Mouse (Mus musculus) T-helper 1 cell (primary cell): Measurements from ENCODE around the gene Gramd1b.

Experiments used
- in situ Hi-C: fragments of 300-600 bp; cut with MboI, MseI; formaldehyde crosslinking; loops from one replicate; pipeline ENCODE4 v1.15.1; 2025; ENCODE audit warnings: high pct_unique_total_duplicates

Gene Gramd1b

DNA sequence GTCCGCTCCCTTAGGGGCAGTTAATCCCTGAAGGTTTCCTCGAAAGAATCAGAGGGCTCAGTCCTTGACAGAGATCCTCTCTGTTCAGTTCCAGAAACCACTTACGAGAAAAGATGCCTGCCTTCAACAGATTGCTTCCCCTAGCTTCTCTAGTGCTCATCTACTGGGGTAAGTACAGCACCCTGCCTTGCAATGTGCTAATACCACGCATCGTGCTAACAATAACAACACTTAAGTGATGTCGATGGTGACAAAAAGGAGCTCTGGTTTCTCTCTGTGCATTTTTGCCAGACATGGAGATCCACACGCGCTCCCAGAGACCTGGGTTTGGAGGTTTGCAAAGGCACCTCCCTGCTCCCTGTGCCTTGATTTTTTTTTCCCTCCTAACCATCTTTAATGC, 261.3 kb downstream of the Gramd1b start:
- in situ Hi-C loops = no loop called here

GRCm38 (mm10) chr9:40269103-40269861, 261.9 kb downstream of the Gramd1b start, which contains the start of gene Scn3b:
Gene Scn3b (plus strand): TSS chr9:40269217.
- in situ Hi-C loops = no loop called here

DNA sequence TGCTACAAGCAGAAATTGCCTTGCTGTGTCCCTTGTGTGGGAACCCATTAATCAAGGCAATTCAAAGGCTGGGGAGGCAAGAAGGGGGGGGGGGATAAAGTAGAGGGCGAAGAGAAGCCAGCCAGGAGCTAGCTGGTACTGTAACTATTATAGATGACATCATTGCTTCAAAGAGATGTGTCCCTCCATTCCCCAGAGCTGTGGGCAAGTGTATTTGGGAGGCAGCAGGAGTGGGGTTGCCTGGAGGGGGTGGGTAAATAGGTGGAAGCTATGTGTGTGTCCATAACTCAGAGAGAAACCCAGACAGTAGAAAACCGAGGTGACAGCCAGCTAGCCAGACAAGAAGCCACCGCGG, 262.5 kb downstream of the Gramd1b start:
- in situ Hi-C loops = no loop called here

DNA sequence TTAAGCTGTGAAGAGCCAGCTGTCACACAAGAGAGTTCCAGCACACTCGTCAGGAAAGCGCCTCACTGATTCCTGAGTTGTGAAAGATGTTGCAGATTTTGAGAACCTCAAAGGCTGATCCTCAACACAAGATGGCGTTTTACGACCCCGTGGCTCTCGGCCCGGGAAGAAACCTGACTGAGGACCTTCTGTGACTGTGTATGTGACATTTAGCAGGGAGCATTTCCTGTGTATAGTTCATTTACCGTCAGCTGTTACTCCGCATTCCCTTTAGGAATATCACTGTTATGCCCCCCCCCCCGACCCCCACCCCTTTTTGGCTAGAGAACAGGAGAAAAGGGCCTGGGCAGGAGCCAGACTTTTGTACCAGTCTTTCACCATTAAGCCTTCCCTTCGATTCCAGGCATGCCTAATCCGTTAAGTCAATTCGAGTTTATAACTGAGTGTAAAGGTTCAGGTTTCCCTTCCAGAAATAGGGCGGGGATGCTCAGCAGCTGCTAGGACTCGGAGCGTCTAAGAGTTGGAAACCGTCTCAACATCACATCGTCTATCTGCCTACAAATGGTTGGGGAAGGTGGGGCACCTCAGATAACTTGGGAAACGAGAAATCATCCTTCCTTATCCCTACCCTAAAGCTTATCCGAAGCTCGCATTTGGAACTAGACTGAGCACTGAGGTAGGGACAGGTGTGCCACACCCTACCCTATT, 263.0 kb downstream of the Gramd1b start:
- in situ Hi-C loops = no loop called here

- in situ Hi-C loops = no loop called here
Measured at GRCm38 (mm10) chr9:40263874-40264273, 267.3 kb downstream of the Gramd1b start.

GRCm38 (mm10) chr9:40252459-40252858, 278.7 kb downstream of the Gramd1b start:
- in situ Hi-C loops = no loop called here

DNA sequence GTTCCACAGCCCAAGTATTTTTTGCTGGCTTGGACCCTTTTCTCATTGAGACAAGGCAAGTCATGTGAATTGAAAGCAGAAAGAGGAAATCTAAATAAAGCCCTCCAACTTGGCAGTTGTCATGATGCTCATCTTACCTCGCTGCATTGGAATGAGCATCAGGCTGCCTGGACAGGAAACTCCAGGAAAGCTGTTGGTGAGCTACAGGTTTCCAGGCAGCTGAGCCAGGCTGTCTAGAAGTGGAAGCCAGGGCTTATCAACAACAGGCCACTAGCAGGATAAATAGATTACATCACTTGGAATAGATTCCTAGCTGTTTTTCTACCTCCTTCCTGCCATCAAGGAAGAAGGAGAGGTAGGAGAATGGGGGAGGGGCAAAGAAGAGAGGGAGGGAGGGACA, 282.1 kb downstream of the Gramd1b start:
- in situ Hi-C loops = no loop called here

DNA sequence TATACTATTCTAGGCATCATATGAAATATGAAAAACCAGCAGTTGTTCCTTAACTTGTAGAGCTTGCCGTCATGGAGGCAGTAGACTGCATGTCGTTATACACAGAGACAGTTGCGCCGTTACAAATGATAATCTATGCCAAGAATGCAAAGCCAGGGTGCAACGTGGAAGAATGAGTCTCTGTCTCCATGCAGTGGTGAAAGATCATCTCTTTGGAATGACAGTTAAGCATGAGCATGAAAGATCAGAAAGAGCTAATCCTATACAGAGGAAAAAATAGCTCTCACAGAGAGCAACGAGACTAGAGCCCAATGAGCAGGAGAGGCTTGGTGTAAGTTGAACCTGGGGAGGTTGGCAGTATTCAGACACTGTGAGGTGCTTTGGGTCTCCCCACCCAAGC, 284.5 kb downstream of the Gramd1b start:
- in situ Hi-C loops = no loop called here

DNA sequence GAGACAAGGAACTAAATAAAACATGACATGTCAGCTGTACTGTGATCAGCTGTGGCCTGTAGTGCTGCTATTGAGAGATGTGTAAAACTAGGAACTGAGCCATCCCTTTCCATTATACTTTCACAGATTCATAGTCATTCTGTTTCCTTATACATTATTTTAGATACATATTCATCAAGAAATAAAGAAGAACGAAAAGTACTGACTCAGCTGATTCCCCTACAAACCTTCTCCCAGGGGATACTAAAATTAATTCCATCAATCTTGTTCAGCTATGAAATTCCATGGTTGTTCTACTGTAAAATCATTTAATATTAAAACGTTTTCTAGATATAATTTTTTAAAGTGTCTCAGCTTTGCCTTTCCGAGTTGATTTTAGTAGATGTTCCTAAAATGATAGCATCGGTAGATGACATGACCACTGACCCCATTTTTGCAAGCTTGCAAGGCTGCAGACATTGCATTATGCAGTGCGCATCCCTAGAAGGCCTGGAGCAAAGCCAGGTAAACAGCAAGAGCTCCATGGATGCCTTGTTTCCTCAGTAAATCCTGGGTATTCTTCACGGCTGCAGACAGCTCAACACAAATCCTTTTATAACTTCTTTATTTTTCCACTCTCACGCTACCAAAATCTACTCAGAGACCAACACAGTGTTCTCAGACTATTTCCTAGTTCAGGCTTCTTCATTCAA, 285.1 kb downstream of the Gramd1b start:
- in situ Hi-C loops = no loop called here

DNA sequence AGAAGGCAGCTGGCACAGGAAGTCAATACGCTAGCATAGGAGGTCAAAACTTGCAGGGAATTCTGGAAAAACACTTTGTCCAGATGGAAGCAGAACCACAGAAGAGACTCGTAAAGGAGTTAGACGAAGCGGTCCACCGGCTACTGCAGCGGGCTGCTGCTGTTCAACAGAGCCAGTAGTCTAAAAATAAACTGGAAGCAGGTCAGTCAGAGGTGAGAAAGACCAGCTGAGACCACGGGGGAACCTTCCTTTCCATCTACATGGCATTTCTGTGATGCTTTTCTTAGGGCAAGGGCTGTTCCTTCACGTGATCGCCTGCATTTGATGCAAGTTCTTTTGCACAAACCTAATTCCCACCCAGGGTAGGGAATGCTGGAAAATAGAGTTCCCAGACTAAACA, 285.7 kb downstream of the Gramd1b start:
- in situ Hi-C loops = no loop called here
